Mouse (Mus musculus) kidney, postnatal 0 days (tissue): Measurements from ENCODE around the gene Ppp6r3. TPM values are rescaled to one million over a fixed set of nuclear protein-coding genes. Genes with fewer than 3 reads are reported as not detected.
A peak's percentile ranks its signal among the peaks of the same experiment; 100 is the strongest.

Source experiments
- ATAC-seq: fragments of 200-750 bp; cut with Nextera tagmentation; replicated peaks from 2 replicates; pipeline ENCODE4 v1.8.0; 2017; ENCODE audit warnings: low read depth, moderate number of reproducible peaks, moderate TSS enrichment, moderate library complexity; ENCODE audit not compliant: low FRiP score
- DNase-seq: peaks from one replicate; pipeline ENCODE4 v3.0.0-alpha.2; 2016; ENCODE audit warnings: low spot score
- H3K27ac ChIP-seq: fragments of 300-500 bp; sonication (generic); 2 replicates; pipeline ENCODE4 v1.5.1; 2014; ENCODE audit warnings: mild to moderate bottlenecking
- H3K27me3 ChIP-seq: fragments of 300-500 bp; sonication (generic); 2 replicates; pipeline ENCODE4 v1.6.1; 2014; ENCODE audit warnings: low read length, mixed read lengths; ENCODE audit not compliant: insufficient read depth
- H3K36me3 ChIP-seq: fragments of 300-500 bp; sonication (generic); 2 replicates; pipeline ENCODE4 v1.6.1; 2014; ENCODE audit warnings: low read length, mixed read lengths; ENCODE audit not compliant: insufficient read depth
- H3K4me1 ChIP-seq: fragments of 300-500 bp; sonication (generic); replicated peaks from 2 replicates; pipeline ENCODE4 v1.6.1; 2014; ENCODE audit warnings: antibody characterized with exemption, low read length, mixed read lengths; ENCODE audit not compliant: insufficient read depth
- H3K4me2 ChIP-seq: fragments of 300-500 bp; sonication (generic); 2 replicates; pipeline ENCODE4 v1.6.1; 2014; ENCODE audit warnings: mild to moderate bottlenecking, low read length, moderate library complexity, mixed read lengths
- H3K4me3 ChIP-seq: fragments of 300-500 bp; sonication (generic); replicated peaks from 2 replicates; pipeline ENCODE4 v1.5.1; 2014; ENCODE audit warnings: low read depth, low read length
- H3K9ac ChIP-seq: fragments of 300-500 bp; sonication (generic); 2 replicates; pipeline ENCODE4 v1.6.1; 2014; ENCODE audit warnings: low read depth, low read length
- H3K9me3 ChIP-seq: fragments of 300-500 bp; sonication (generic); replicated peaks from 2 replicates; pipeline ENCODE4 v1.6.1; 2016; ENCODE audit warnings: low read length, inconsistent platforms, mixed read lengths
- CTCF ChIP-seq: IDR thresholded peaks from 2 replicates; pipeline ENCODE4 v1.5.1; 2016; ENCODE audit warnings: antibody characterized with exemption, low read depth, mild to moderate bottlenecking, moderate library complexity
- WGBS: fragments of 180-500 bp; shearing (Covaris S2); extraction: QIAGEN DNeasy Blood & Tissue Kit; methylation state at CpG from one replicate; pipeline ENCODE4 v1.1.7; 2014; 5-methylcytosine and 5-hydroxymethylcytosine counted together
- polyA plus RNA-seq: library from polyadenylated mRNA; unstranded; fragments of >200 nt; fragmentation: Nextera tagmentation; extraction: Ambion mirVana; gene quantifications from 2 replicates; pipeline ENCODE4 v1.2.1, GENCODE M21; 2015

Gene Ppp6r3
- polyA plus RNA-seq, result 37.9 and 42.2 TPM in 2 replicates

DNA sequence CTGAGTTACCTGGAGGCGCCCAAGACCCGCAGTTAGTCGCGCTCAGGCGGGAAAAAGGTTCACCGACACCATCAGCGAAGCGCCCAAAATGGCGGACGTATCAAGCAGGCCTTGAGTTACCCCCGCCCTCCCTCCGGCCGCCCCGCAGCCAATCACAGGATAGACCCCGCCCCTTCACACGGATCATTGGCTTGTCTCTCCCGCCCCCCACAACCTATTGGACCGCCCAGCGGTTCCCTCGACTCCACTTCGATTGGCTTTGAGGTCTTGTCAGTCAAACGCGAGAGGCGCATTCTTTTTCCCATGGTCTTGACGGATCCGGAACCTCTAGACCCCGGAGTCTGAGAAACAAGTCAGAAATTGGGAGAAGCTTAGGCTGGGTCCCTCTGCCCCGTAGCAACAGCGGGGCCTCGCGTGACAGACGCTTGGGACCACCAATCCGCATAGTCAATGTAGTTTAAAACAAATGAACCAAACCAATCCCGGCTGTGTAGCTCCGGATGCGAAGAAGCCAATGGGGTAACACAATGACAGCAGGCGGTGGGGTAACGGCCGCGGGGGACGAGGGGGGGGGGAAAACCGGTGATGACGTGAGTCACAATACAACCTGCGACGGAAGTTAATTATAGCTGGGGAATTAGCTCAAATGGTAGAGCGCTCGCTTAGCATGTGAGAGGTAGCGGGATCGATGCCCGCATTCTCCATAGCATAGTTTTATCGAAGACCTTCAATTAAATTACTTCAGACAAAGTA is at the start of gene Ppp6r3:
Gene Ppp6r3 (minus strand): TSS at position 118 of the 753 bp plus-strand sequence.
- Histone ChIP-seq H3K4me2 (peak within 1 kb of the TSS; percentile 79), H3K36me3 (no peaks in the 10 kb centered on the region), H3K4me1 (peaks cover 16% of the 10 kb centered on the region), H3K4me3 (peak within 1 kb of the TSS; percentile 91), H3K27ac (peak within 1 kb of the TSS; percentile 93), H3K9ac (peak within 1 kb of the TSS; percentile 91), H3K27me3 (no peaks in the 10 kb centered on the region), H3K9me3 (no peaks in the 10 kb centered on the region)
- no peak for TF ChIP-seq CTCF
- ATAC-seq (peak; percentile 97), DNase-seq (peak; percentile 100)
- WGBS, result under 1% methylated on average over 51 of the region's 51 CpGs

DNA sequence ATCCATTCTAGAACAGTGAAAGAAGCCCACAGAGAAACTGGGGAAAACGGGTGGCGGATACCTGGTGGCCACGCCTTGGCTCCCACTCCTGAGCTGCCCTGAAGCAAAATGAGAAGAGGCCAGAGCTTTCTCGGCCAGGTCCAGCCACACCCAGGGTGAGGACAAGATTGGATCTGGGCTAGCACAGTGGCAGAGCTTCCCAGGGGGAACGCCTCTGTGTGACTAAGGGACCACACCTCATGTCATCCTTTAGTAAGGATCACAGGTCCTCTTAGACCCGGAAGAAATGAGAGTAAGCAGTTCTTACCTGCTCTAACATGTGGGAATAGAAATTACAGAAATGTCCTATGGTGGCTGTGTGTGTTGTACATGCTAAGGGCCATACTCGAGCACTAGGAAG is 49.6 kb upstream of the Ppp6r3 start:
- no peak overlapping the region for H3K27ac ChIP-seq
- ATAC-seq, result no peak

DNA sequence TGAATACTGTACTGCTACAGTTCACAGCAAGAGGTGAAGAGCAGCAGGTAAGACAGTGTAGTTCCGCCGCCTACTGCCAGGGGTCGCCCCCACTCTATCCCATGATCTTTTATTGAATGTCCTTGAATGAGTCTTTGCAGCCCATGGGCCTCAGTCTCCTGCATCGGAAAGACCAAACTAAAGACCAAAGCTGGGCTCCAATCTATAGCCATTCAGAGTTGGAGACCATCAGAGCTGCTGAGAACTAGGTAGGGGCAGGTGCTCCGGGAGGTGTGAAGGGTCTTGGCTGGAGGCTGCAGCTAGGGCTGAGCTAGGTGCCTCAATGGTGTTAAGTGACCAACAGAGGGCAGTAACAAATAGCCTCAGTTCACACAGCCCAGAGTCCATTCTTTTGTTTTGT is 48.3 kb upstream of the Ppp6r3 start:
- Histone ChIP-seq H3K4me1 (no peaks in the 10 kb centered on the region), H3K9me3 (no peaks in the 10 kb centered on the region), H3K9ac (no peak overlapping the region), H3K4me2 (no peak overlapping the region), H3K36me3 (peaks cover 56% of the 10 kb centered on the region), H3K27me3 (no peaks in the 10 kb centered on the region), H3K27ac (no peak overlapping the region), H3K4me3 (no peak overlapping the region)
- TF ChIP-seq CTCF, result peak; percentile 80
- DNase-seq (peak; percentile 72), ATAC-seq (peak; percentile 69)
- WGBS, result 61% methylated on average over 5 of the region's 5 CpGs

More for the DNA sequence above, 49.6 kb upstream of the Ppp6r3 start:
- H3K4me3 ChIP-seq, result no peak overlapping the region
- H3K36me3 ChIP-seq, result peaks cover 47% of the 10 kb centered on the region
- no peak overlapping the region for H3K9ac ChIP-seq
- 88% methylated on average over 7 of the region's 7 CpGs for WGBS
- H3K27me3 ChIP-seq, result no peaks in the 10 kb centered on the region
- no peaks in the 10 kb centered on the region for H3K9me3 ChIP-seq
- H3K4me1 ChIP-seq, result no peaks in the 10 kb centered on the region
- TF ChIP-seq CTCF, result no peak
- no peak for DNase-seq
- no peak overlapping the region for H3K4me2 ChIP-seq

DNA sequence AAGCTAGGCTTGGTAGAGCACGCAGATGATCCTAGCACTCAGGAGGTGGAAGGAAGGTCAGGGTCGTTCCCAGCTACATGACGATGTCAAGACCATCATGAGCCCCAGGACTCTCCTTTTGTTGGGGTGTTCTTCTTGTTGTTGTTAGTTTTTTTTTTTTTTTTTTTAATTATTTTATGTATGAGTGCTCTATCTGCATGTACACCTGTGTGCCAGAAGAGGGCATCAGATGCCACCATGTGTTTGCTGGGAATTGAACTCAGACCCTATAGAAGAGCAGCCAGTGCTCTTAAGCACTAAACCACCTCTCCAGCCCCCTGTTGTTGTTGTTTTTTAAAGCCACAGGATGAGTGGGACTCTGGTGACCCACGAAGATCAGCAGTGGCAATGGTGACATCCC is 47.7 kb upstream of the Ppp6r3 start:
- H3K4me2 ChIP-seq, result no peak overlapping the region
- no peak overlapping the region for H3K9ac ChIP-seq
- DNase-seq (no peak), ATAC-seq (no peak)
- no peaks in the 10 kb centered on the region for H3K4me1 ChIP-seq
- 95% methylated on average over 4 of the region's 4 CpGs for WGBS
- H3K27ac ChIP-seq, result no peak overlapping the region
- H3K4me3 ChIP-seq, result no peak overlapping the region
- no peaks in the 10 kb centered on the region for H3K27me3 ChIP-seq
- no peaks in the 10 kb centered on the region for H3K9me3 ChIP-seq
- H3K36me3 ChIP-seq, result peaks cover 62% of the 10 kb centered on the region
- TF ChIP-seq CTCF, result no peak; the same call in 1 of the 2 replicates

DNA sequence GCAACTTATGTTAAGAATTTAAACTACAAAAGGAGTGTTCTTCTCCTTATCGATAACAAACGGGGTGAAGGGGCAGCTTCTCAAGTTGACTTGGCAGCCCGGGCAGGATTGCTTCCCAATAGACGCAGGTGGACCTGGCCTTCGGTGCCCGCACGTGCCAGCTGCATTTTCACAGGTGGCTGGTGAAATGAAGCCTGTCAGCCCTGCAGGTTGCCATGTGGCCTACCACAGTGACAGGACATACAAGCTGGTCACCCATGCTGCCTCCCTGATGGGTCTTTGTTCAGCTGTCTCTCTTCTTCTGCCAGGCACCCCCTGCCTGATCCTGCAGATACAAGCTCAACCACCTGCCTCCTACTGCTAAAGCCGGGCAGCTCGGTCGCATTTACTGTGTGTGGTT is 45.3 kb upstream of the Ppp6r3 start:
- H3K9ac ChIP-seq, result no peak overlapping the region
- 96% methylated on average over 10 of the region's 10 CpGs for WGBS

DNA sequence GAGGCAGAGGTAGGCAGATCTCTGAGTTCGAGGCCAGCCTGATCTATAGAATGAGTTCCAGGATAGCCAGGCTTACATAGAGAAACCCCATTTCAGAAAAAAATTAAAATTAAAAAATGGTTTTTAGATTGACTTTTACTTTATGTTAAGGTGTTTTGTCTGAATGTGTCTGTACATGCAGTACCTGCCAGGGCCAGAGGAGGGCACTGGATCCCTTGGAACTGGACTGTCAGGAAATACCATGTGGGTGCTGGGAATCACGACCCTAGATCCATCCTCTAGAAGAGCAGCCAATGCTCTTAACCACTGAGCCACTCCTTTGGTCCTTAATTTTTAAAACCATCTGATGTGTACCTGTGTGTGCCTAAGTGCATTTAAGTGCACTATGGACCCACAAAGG is 43.8 kb upstream of the Ppp6r3 start:
- ATAC-seq, result no peak
- Histone ChIP-seq H3K4me1 (no peaks in the 10 kb centered on the region), H3K9ac (no peak overlapping the region), H3K36me3 (peaks cover 66% of the 10 kb centered on the region), H3K4me2 (no peak overlapping the region), H3K27me3 (no peaks in the 10 kb centered on the region), H3K9me3 (no peaks in the 10 kb centered on the region), H3K4me3 (no peak overlapping the region), H3K27ac (no peak overlapping the region)
- peak; percentile 58 for TF ChIP-seq CTCF
- no peak for DNase-seq
- 87% methylated on average over 2 of the region's 2 CpGs for WGBS

More for the DNA sequence above, 45.3 kb upstream of the Ppp6r3 start:
- ATAC-seq (no peak), DNase-seq (no peak)
- no peaks in the 10 kb centered on the region for H3K27me3 ChIP-seq
- H3K9me3 ChIP-seq, result no peaks in the 10 kb centered on the region
- no peak overlapping the region for H3K27ac ChIP-seq
- peaks cover 54% of the 10 kb centered on the region for H3K36me3 ChIP-seq
- no peak for TF ChIP-seq CTCF
- H3K4me3 ChIP-seq, result no peak overlapping the region
- H3K4me1 ChIP-seq, result no peaks in the 10 kb centered on the region
- H3K4me2 ChIP-seq, result no peak overlapping the region
